Mouse (Mus musculus) mouse trophoblast stem cell (cell line): ENCODE data around the gene Col26a1.

Source experiments
- in situ Hi-C, 2 experiments: fragments of 300-500 bp; cut with MseI, MboI; formaldehyde crosslinking; loops; 2 replicates in 1 of 2; 3 replicates in 1 of 2; pipeline ENCODE4 v1.15.1; 2025

Gene Col26a1

GRCm38 (mm10) chr5:136882788-136883439 lies at the start of gene Col26a1:
Col26a1 (minus strand) TSS chr5:136883209.
- in situ Hi-C loops: no loop called here

DNA sequence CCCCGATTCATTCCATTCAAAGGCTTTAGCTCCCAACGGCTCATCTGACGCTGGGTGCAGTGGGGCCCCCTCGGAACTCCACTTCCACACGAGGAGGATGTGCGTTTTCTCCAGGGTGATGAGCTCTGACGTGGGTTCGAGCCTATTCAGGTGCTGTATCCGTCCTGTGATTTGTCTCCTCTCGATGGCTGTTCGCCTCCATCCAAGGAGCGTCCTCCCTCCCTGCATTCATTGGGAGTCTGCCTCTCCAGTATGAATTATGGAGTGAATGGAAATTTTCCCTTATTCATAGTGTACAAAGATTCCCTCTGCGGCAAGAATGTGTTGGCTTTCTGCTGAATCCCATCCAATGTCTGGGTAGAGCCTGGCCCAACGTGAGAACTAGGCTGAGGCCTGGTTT lies 48.9 kb upstream of the Col26a1 start:
- in situ Hi-C loops: no loop called here

- in situ Hi-C loops: no loop called here
Measured at GRCm38 (mm10) chr5:136929073-136929472, 46.1 kb upstream of the Col26a1 start.

GRCm38 (mm10) chr5:136923751-136924478 lies 40.9 kb upstream of the Col26a1 start:
- in situ Hi-C loops: no loop called here

GRCm38 (mm10) chr5:136922830-136923229 lies 39.8 kb upstream of the Col26a1 start:
- in situ Hi-C loops: no loop called here

DNA sequence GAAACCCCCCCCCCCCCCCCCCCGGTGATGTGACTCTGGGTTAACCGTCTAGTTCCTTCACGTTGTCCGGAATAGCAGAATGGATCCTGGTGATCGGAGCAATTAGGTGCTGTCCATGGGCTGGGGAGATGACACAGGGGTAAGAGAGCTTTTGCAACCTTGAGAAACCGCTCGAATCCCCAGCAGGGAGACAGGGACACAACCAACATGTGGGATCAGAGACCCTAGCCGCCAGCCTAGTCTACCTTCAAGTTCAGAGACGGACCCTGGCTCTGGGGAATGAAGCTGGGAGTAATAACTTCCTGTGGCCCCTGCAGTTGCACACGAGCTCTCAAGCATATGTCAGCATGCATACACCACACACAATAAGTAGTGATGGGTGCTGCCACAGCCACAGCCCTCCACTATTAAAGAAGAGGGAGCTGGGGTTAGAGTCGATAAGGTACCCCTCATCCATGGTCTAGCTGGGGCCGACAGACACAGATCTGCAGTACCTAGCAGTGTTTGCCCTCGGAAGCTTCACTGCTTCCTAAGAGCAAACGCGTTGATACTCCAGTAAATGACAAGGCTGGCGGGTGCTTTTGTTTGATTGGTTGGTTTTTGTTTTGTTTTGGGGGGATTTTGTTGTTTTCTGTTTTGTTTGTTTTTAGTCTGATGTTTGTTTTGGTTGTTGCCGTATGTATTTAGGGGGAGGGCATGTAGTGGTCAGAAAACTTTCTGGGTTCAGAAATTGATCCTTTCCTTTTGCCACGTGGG lies 36.7 kb upstream of the Col26a1 start:
- in situ Hi-C loops: no loop called here

DNA sequence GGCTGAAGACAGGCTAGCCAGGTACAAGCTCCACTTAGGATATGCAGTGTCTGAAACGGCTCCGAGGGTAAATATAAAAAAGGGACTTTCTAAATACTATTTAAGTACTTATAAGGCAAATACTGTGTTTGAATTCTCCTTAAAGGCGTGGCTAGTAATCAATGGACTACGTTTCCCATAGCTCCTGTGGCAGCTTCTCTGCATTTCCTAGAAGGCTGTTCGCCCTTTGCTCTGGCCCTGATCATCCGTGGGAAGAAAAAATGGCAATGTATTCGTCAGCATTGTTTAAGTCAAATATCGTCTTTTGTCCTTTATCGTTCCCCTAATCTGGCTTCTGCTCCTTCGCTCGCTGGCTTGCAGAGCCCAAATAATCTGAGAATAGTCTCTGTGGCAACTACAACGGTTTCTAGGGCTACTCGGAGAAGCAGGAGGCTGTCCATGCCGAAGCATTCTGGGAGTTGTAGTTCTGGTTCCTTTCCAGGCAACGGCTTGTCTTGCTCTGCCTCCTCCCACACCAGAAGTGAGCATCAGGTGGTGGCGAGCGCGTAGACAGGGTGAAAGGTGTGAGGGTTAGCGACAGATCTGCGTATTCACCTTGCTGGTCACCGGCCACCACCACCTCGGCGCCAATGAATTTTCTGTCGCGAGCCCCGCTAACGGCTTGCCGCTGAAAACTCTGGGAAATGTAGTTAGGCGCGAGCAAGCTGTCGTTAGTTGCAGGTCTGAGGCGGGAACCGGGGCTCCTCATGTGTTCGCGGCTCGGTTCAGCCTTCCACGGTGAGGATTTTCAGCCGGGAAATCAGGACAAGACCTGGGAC lies 35.9 kb upstream of the Col26a1 start:
- in situ Hi-C loops: no loop called here

- in situ Hi-C loops: no loop called here
Measured at GRCm38 (mm10) chr5:136917613-136918242, 34.7 kb upstream of the Col26a1 start.

- in situ Hi-C loops: no loop called here
Measured at GRCm38 (mm10) chr5:136914183-136914582, 31.2 kb upstream of the Col26a1 start.

- in situ Hi-C loops: no loop called here
Measured at GRCm38 (mm10) chr5:136907991-136908857, 25.2 kb upstream of the Col26a1 start, which contains the start of gene Ift22. Ift22 (plus strand) TSS chr5:136908150.

GRCm38 (mm10) chr5:136907587-136907986 lies 24.6 kb upstream of the Col26a1 start:
- in situ Hi-C loops: no loop called here

DNA sequence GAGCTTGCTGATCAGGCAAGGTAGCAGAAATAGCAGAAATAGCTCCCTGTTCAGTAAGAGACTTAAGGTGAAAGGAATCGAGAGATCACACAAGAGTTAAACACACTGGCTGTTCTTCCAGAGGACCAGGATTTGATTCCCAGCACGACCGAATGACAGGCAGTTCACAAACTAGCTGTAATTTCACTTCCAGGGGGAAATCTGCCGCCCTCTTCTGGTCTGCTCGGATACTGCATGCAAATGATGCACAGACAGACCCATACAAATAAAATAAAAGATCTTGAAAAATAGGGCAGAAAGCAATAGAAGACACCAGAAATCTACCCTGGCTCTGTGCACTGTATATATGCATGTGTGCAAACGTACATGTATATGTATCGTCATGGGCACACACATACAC lies 22.6 kb upstream of the Col26a1 start:
- in situ Hi-C loops: no loop called here

DNA sequence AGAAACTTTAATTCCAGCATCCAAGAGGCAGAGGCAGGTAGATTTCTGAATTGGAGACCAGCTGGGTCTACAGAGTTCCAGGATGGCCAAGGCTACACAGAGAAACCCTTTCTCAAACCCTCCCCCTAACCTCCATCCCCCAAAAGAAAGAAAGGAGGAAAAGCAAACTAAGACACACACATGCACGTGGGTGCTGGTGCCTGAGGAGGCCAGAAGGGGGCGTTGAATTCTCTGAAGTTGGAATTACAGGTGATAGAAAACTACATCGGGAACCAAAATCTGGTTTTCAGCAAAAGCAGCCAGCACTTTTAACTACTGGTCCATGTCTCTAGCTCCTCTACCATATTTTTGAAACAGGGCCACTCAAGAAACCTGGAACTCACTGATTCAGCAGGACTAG lies 21.6 kb upstream of the Col26a1 start:
- in situ Hi-C loops: no loop called here

DNA sequence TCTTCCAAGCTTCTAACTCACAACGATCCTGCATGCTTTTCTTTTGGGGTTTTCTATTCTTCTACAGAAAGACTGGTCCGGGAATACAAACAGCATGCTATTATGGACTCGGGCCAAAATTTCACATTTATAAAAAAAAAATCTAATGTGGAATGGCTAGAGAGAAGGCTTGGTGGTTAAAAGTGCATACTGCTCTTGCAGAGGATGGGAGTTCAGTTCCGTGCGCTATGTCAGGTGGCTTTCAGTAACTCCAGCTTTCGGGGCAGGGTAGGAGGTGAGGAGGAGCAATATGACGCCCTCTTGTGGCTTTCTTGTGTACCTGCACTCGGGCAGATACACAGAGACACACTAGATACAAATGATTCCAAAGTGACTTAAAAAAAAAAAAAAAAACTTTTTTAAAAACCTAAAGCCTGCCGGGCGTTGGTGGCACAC lies 12.5 kb upstream of the Col26a1 start:
- in situ Hi-C loops: no loop called here

DNA sequence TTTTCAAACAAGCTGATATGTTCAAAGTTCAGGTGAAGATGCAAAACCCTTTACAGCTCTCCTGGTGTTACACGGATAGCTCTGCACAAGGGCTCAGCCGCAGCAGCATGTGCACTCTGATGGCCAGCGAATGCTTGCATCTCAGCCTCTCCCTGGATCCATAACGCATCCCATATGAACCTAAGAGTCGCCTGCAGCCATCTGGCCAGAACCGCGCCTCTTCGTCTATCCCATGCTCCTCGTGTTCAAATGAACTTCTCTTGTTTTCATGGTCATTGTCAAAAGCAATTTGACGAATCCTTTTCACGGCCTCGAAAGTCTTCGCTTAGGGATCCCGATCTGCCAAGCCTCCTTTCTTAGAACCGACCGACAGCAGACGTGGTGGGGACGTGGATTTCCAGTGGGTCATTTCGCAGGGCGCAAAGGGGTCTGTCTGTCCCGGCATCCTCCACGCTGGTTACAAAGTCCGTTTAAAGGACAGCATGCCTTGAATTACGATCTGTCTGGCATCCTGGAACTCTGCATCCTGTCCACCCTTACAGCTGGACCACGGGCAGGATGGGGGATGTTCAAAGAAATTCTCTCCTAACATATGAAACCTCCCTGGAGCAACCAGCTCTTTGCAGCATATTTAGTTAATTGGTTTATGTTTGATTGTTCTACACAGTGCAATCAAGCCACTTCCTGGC lies 12.0 kb upstream of the Col26a1 start:
- in situ Hi-C loops: no loop called here

DNA sequence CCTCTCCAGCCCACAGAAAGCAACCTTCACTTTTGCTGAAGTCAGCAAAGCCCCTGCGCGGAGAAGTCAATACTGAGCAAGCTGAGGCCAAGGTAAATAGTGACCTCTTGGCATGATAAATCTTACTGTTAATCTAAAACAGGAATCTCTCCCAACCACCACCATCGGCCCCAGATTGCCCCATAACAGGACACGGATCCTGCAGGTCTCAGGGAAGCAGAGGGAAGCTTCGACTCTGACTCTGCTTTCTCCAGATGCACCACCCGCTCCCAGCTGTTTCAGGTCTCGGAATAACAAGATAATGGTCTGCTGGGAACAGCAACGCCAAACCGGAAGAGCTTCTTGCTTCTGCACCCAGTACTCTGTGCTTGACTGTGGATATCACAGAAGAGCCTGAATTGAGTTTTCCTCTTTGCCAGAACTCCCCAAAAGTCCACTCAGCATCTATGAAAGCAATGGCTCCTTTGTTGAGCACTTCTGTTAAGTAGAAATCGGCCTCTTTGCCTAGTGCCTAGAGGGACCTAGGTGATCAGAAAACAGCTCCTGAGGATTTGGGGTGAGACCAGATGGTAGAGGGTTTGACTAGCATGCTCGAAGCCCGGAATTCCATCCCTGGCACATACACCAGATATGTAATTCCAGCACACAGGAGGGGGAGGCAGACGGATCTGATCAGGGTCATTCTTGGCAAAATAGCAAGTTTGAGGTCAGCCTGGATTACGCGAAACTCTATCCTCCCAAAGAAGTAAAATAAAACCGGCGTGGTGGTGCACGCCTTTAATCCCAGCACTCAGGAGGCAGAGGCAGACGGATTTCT lies 5.7 kb upstream of the Col26a1 start:
- in situ Hi-C loops: loop anchor here (5.0 kb wide), 1 partner anchor 101 kb away; no protein-coding TSS in a partner anchor

- in situ Hi-C loops: loop anchor here (5.0 kb wide), 1 partner anchor 100 kb away; no protein-coding TSS in a partner anchor
Measured at GRCm38 (mm10) chr5:136886957-136887356, 3.9 kb upstream of the Col26a1 start.

DNA sequence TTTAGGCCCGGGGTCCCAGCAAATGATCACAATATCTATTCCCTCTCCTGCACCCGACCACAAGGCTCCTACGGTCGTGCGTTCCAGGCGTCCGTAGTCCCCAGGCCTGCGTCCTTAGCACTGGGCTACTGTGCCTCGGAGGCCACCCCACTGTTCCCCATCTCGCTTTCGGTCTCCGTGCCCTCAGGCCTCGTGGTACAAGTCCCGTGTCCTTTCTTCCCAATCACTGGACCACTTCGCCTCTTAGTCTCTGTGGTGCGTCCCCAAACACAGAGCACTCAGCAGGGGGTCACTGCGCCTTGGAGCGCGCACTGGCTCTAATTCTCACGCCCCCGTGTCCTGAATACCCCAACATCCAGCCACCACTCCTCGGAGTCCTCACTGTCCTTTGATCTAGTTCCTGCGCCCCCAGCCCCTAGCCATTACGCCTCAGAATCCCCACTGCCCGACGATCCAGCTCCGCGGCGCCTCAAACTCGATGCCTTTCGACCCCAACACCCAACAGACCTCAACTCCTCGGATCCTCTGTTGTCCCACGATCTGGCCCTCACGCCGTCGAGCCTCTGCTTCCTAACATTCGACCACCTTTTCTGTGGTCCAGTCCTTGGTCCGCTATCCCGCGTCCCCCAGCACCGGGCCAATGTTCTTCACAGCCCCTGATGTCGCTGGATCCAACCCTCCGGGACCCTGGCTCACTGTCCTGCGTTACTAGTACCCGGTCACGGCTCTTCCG lies 788 bp downstream of the Col26a1 start:
- in situ Hi-C loops: no loop called here
